Mouse (Mus musculus) right cerebral cortex, postnatal 10 days (tissue): ENCODE results near the gene Fancm.
A peak's percentile ranks its signal among the peaks of the same experiment; 100 is the strongest.
"Not testable (repeated sequence)": the region's sequence is repeated elsewhere in the genome, so short reads cannot be mapped to it uniquely, and the experiment has no call there.

ENCODE experiments used
- DNase-seq, 2 experiments: peaks; one replicate each; pipeline ENCODE4 v3.0.0; 2021; ENCODE audit warnings: low spot score in 2 of 2

Fancm gene

DNA sequence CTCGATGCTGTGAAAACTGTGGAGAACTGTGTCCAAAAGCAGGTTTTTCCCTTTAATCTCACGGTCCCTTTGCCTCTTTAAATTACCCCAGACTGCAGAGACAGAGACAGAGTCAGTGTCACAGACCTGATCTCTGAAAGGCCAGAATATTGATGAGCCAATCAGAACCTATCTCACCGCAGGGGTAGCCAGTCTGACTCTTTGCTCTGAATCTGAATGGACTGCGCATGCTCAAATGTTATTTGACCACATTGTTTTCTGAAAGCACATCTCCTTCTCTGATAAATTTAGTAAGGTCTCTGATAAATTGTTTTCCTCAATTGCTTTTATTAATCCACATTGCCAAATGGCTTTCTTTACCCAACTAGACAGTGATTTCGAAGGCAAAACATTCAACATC is 44.0 kb downstream of the Fancm start:
- DNase-seq, result no peak

DNA sequence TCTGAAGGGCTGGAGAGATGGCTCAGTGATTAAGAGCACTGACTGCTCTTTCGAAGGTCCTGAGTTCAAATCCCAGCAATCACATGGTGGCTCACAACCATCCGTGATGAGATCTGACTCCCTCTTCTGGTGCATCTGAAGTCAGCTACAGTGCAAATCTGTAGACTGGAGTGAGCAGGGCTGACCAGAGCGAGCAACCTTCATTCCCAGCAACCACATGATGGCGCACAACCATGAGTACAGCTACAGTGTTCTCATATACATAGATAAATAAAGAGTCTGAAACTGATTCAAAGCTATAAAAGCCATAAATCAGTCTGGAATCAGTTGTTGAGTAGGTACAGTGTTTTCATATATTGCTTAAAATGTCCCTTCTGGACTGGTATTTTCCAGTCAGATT is 60.7 kb downstream of the Fancm start:
- DNase-seq, result not testable (repeated sequence)

- DNase-seq, result peak; percentile 97
Measured at GRCm38 (mm10) chr12:65172021-65172951, 96.9 kb downstream of the Fancm start, which contains the start of gene Mis18bp1. TSS of gene Mis18bp1 (minus strand) at chr12:65172604.

DNA sequence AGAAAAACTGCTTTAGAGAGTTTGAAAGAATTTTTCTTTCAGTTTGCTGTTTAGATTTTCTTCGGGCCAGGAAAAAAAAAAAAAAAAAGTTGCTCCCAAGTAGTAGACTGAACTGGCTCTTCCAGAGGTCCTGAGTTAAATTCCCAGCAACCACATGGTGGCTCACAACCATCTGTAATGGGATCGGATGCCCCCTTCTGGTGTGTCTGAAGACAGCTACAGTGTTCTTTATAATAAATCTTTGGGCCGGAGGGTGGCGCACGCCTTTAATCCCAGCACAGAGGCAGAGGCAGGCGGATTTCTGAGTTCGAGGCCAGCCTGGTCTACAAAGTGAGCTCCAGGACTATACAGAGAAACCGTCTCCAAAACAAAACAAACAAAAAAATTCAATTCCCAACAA is 97.6 kb downstream of the Fancm start:
- DNase-seq, result peak; percentile 50 to 52

DNA sequence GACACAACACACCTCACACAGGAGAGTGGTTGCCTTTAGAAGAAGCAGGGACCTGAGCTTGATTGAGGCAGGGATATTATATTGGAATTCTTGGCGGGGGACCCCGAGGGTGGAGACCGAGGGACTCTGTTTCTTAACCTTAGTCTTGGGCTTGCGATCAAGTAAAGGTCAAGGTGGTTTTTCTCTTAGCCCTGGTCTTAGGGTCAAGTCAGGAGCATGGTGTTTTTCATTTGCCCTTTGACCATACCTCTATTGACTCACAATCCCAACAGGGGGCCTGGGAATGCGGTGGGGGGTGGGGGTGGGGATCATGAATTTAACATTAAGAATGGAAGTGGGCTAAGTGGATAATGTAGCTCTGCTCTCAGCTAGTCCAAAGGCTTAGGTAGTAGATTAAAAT is 98.3 kb downstream of the Fancm start:
- no peak for DNase-seq
